Mouse (Mus musculus) midbrain, postnatal 0 days (tissue): Measurements from ENCODE around the gene Mamdc2. TPM values are rescaled to one million over a fixed set of nuclear protein-coding genes. Genes with fewer than 3 reads are reported as not detected.

Experiments
- ATAC-seq: fragments of 200-750 bp; cut with Nextera tagmentation; 2 replicates; pipeline ENCODE4 v1.8.0; 2017; ENCODE audit warnings: moderate number of reproducible peaks, mild to moderate bottlenecking, moderate TSS enrichment, moderate library complexity; ENCODE audit not compliant: low FRiP score
- DNase-seq: peaks from one replicate; pipeline ENCODE4 v3.0.0-alpha.2; 2015; ENCODE audit warnings: low spot score
- H3K27ac ChIP-seq: fragments of 300-500 bp; sonication (generic); 2 replicates; pipeline ENCODE4 v1.5.1; 2014; ENCODE audit warnings: low read depth, mild to moderate bottlenecking, low read length, mixed read lengths
- H3K27me3 ChIP-seq: fragments of 300-500 bp; sonication (generic); 2 replicates; pipeline ENCODE4 v1.6.1; 2014; ENCODE audit warnings: low read length, control low read depth, mixed read lengths; ENCODE audit not compliant: insufficient read depth
- H3K36me3 ChIP-seq: fragments of 300-500 bp; sonication (generic); 2 replicates; pipeline ENCODE4 v1.6.1; 2014; ENCODE audit warnings: low read length, control low read depth, mixed read lengths; ENCODE audit not compliant: insufficient read depth
- H3K4me1 ChIP-seq: fragments of 300-500 bp; sonication (generic); 2 replicates; pipeline ENCODE4 v1.6.1; 2014; ENCODE audit warnings: mild to moderate bottlenecking, control low read depth, antibody characterized with exemption, low read length, mixed read lengths; ENCODE audit not compliant: insufficient read depth
- H3K4me2 ChIP-seq: fragments of 300-500 bp; sonication (generic); 2 replicates; pipeline ENCODE4 v1.6.1; 2014; ENCODE audit warnings: low read depth, mild to moderate bottlenecking, low read length, mixed read lengths; ENCODE audit not compliant: poor library complexity, severe bottlenecking
- H3K4me3 ChIP-seq: fragments of 300-500 bp; sonication (generic); 2 replicates; pipeline ENCODE4 v1.5.1; 2014; ENCODE audit warnings: low read depth, mild to moderate bottlenecking, low read length, moderate library complexity
- H3K9ac ChIP-seq: fragments of 300-500 bp; sonication (generic); replicated peaks from 2 replicates; pipeline ENCODE4 v1.6.1; 2014; ENCODE audit warnings: mild to moderate bottlenecking, low read length, moderate library complexity, mixed read lengths; ENCODE audit not compliant: poor library complexity, severe bottlenecking
- H3K9me3 ChIP-seq: fragments of 300-500 bp; sonication (generic); 2 replicates; pipeline ENCODE4 v1.6.1; 2016; ENCODE audit warnings: low read length, control low read depth
- CTCF ChIP-seq: IDR thresholded peaks from 2 replicates; pipeline ENCODE4 v1.5.1; 2016; ENCODE audit warnings: antibody characterized with exemption, mild to moderate bottlenecking
- whole genome bisulfite sequencing: fragments of 180-500 bp; shearing (Covaris S2); extraction: QIAGEN DNeasy Blood & Tissue Kit; methylation state at CpG from one replicate; pipeline ENCODE4 v1.1.7; 2014; 5-methylcytosine and 5-hydroxymethylcytosine counted together
- polyA plus RNA-seq: library from polyadenylated mRNA; unstranded; fragments of >200 nt; fragmentation: Nextera tagmentation; extraction: Ambion mirVana; gene quantifications from 2 replicates; pipeline ENCODE4 v1.2.1, GENCODE M21; 2015
- total RNA-seq: library from RNA; depleted of rRNA; stranded (reverse); fragments of >200 nt; gene quantifications from 2 replicates; pipeline ENCODE4 v1.2.3, GENCODE M21; 2014

Mamdc2 gene
- total and polyA plus RNA-seq, 2 experiments from 2014 or later, result 4.2 to 5.3 TPM

GRCm38 (mm10) chr19:23388862-23389272, 59.4 kb downstream of the Mamdc2 start:
- DNase-seq (peak; percentile 34), ATAC-seq (no peak; the same call in 1 of the 2 replicates)
- Histone ChIP-seq H3K27me3 (no peaks in the 10 kb centered on the region), H3K27ac (no peak overlapping the region), H3K9me3 (no peaks in the 10 kb centered on the region), H3K9ac (no peak overlapping the region), H3K4me3 (no peak overlapping the region), H3K36me3 (no peaks in the 10 kb centered on the region), H3K4me2 (no peak overlapping the region), H3K4me1 (no peaks in the 10 kb centered on the region)
- TF ChIP-seq CTCF, result no peak
- WGBS, result 21% methylated on average over 4 of the region's 4 CpGs

GRCm38 (mm10) chr19:23388083-23388861, 60.0 kb downstream of the Mamdc2 start:
- Histone ChIP-seq H3K4me3 (no peak overlapping the region), H3K27ac (no peak overlapping the region), H3K9me3 (no peaks in the 10 kb centered on the region), H3K27me3 (no peaks in the 10 kb centered on the region), H3K36me3 (no peaks in the 10 kb centered on the region), H3K9ac (no peak overlapping the region), H3K4me2 (no peak overlapping the region), H3K4me1 (no peaks in the 10 kb centered on the region)
- ATAC-seq, result no peak
- DNase-seq, result no peak
- TF ChIP-seq CTCF, result no peak
- 46% methylated on average over 7 of the region's 7 CpGs for WGBS

GRCm38 (mm10) chr19:23382396-23382795, 65.8 kb downstream of the Mamdc2 start:
- H3K9ac ChIP-seq, result no peak overlapping the region
- no peak for TF ChIP-seq CTCF
- no peak overlapping the region for H3K4me2 ChIP-seq
- 72% methylated on average over 2 of the region's 2 CpGs for WGBS
- H3K36me3 ChIP-seq, result no peaks in the 10 kb centered on the region
- H3K27ac ChIP-seq, result no peak overlapping the region
- DNase-seq, result no peak
- no peaks in the 10 kb centered on the region for H3K4me1 ChIP-seq
- ATAC-seq, result no peak
- no peaks in the 10 kb centered on the region for H3K9me3 ChIP-seq
- H3K27me3 ChIP-seq, result no peaks in the 10 kb centered on the region
- H3K4me3 ChIP-seq, result no peak overlapping the region

GRCm38 (mm10) chr19:23380968-23381367, 67.3 kb downstream of the Mamdc2 start:
- 98% methylated on average over 4 of the region's 4 CpGs for WGBS
- no peaks in the 10 kb centered on the region for H3K4me1 ChIP-seq

GRCm38 (mm10) chr19:23379752-23380504, 68.3 kb downstream of the Mamdc2 start:
- no peak overlapping the region for H3K27ac ChIP-seq
- H3K27me3 ChIP-seq, result no peaks in the 10 kb centered on the region
- H3K9ac ChIP-seq, result no peak overlapping the region
- no peak for TF ChIP-seq CTCF
- H3K9me3 ChIP-seq, result no peaks in the 10 kb centered on the region
- H3K36me3 ChIP-seq, result no peaks in the 10 kb centered on the region
- ATAC-seq (no peak), DNase-seq (peak; percentile 27)
- WGBS, result 88% methylated on average over 8 of the region's 8 CpGs
- H3K4me2 ChIP-seq, result no peak overlapping the region
- no peak overlapping the region for H3K4me3 ChIP-seq
- no peaks in the 10 kb centered on the region for H3K4me1 ChIP-seq

More at GRCm38 (mm10) chr19:23380968-23381367, 67.3 kb downstream of the Mamdc2 start:
- no peaks in the 10 kb centered on the region for H3K9me3 ChIP-seq
- DNase-seq, result no peak
- H3K4me3 ChIP-seq, result no peak overlapping the region
- H3K36me3 ChIP-seq, result no peaks in the 10 kb centered on the region
- no peak overlapping the region for H3K4me2 ChIP-seq
- H3K9ac ChIP-seq, result no peak overlapping the region
- no peak overlapping the region for H3K27ac ChIP-seq
- TF ChIP-seq CTCF, result no peak
- no peaks in the 10 kb centered on the region for H3K27me3 ChIP-seq
- ATAC-seq, result no peak
